Mouse (Mus musculus): ENCODE measurements around the gene Ush2a.

DNA sequence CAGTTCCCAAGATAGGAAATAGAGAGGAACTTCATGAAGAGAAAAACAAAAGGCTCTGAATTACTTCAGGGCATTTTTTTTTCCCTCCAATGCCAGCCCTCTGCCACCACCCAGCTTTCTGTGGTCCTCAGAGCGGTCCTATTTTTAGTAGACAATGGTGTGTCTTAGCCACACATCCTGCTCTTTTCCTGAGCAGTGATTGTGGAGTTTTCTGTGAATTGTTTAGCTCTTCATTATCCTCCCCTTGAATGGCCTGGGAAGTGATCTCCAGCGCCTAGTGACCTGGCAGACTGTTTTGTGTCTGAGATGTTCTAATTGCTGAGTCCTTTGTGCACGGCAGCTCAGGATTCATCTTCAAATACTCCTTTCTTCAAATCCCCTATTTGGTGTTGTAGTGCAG, 397.3 kb downstream of the Ush2a start:
- TF ChIP-seq CTCF (IDR thresholded peaks at IDR 0.05; ENCODE audit: extremely low read depth, insufficient read depth, low read length) (no peak), POLR2A (IDR thresholded peaks at IDR 0.05; ENCODE audit: extremely low read depth, insufficient read depth, low read length) (no peak)

Data from cortical plate, adult 2 months (tissue).